Mouse (Mus musculus) heart, adult 8-10 months (tissue): ENCODE data around the gene Polr3h. TPM values are rescaled to one million over a fixed set of nuclear protein-coding genes. Genes with fewer than 3 reads are reported as not detected.
A peak's percentile ranks its signal among the peaks of the same experiment; 100 is the strongest.
"Not testable (repeated sequence)": the region's sequence is repeated elsewhere in the genome, so short reads cannot be mapped to it uniquely, and the experiment has no call there.

Experiments
- DNase-seq: peaks from one replicate; pipeline ENCODE4 v3.0.0; 2022; ENCODE audit warnings: low spot score
- total RNA-seq, 4 experiments: library from RNA; stranded (reverse); gene quantifications; 2 replicates each; pipeline ENCODE4 v1.2.4; 2022

Polr3h gene
- total RNA-seq, 4 experiments from 2014 or later: 7.6 to 10.3 (median 9.6) TPM

GRCm38 (mm10) chr15:81917621-81918463, 8.2 kb downstream of the Polr3h start:
- DNase-seq: peak; percentile 60

GRCm38 (mm10) chr15:81917201-81917600, 8.8 kb downstream of the Polr3h start:
- DNase-seq: no peak

GRCm38 (mm10) chr15:81915663-81916062, 10.4 kb downstream of the Polr3h start:
- DNase-seq: no peak

GRCm38 (mm10) chr15:81914668-81915067, 11.4 kb downstream of the Polr3h start:
- no peak for DNase-seq

- DNase-seq: no peak
Measured at GRCm38 (mm10) chr15:81912498-81912897, 13.5 kb downstream of the Polr3h start.

GRCm38 (mm10) chr15:81908767-81909166, 17.3 kb downstream of the Polr3h start:
- DNase-seq: not testable (repeated sequence)

- no peak for DNase-seq
Measured at GRCm38 (mm10) chr15:81907953-81908352, 18.1 kb downstream of the Polr3h start.

- DNase-seq: peak; percentile 38
Measured at GRCm38 (mm10) chr15:81904939-81905338, 21.1 kb downstream of the Polr3h start.

GRCm38 (mm10) chr15:81898751-81899150, 27.3 kb downstream of the Polr3h start:
- no peak for DNase-seq

GRCm38 (mm10) chr15:81897607-81898285, 28.3 kb downstream of the Polr3h start:
- DNase-seq: no peak

GRCm38 (mm10) chr15:81896407-81896806, 29.6 kb downstream of the Polr3h start:
- no peak for DNase-seq

GRCm38 (mm10) chr15:81894002-81894401, 32.0 kb downstream of the Polr3h start:
- DNase-seq: no peak

GRCm38 (mm10) chr15:81891822-81892580, 34.0 kb downstream of the Polr3h start:
- no peak for DNase-seq

GRCm38 (mm10) chr15:81891140-81891802, 34.8 kb downstream of the Polr3h start:
- no peak for DNase-seq

- DNase-seq: peak; percentile 28
Measured at GRCm38 (mm10) chr15:81889175-81889574, 36.9 kb downstream of the Polr3h start.

- DNase-seq: no peak
Measured at GRCm38 (mm10) chr15:81886795-81887550, 39.1 kb downstream of the Polr3h start.

- DNase-seq: no peak
Measured at GRCm38 (mm10) chr15:81885418-81885934, 40.6 kb downstream of the Polr3h start.

- no peak for DNase-seq
Measured at GRCm38 (mm10) chr15:81882348-81882747, 43.7 kb downstream of the Polr3h start.

- no peak for DNase-seq
Measured at GRCm38 (mm10) chr15:81879531-81880401, 46.3 kb downstream of the Polr3h start.
